Mouse (Mus musculus) lung, postnatal 10 days (tissue): Measurements from ENCODE around the gene Large2.

Experiments used
- DNase-seq: peaks from one replicate; pipeline ENCODE4 v3.0.0; 2021

The Large2 gene

GRCm38 (mm10) chr2:92371971-92372690 is 2.5 kb downstream of the Large2 start:
- no peak for DNase-seq

DNA sequence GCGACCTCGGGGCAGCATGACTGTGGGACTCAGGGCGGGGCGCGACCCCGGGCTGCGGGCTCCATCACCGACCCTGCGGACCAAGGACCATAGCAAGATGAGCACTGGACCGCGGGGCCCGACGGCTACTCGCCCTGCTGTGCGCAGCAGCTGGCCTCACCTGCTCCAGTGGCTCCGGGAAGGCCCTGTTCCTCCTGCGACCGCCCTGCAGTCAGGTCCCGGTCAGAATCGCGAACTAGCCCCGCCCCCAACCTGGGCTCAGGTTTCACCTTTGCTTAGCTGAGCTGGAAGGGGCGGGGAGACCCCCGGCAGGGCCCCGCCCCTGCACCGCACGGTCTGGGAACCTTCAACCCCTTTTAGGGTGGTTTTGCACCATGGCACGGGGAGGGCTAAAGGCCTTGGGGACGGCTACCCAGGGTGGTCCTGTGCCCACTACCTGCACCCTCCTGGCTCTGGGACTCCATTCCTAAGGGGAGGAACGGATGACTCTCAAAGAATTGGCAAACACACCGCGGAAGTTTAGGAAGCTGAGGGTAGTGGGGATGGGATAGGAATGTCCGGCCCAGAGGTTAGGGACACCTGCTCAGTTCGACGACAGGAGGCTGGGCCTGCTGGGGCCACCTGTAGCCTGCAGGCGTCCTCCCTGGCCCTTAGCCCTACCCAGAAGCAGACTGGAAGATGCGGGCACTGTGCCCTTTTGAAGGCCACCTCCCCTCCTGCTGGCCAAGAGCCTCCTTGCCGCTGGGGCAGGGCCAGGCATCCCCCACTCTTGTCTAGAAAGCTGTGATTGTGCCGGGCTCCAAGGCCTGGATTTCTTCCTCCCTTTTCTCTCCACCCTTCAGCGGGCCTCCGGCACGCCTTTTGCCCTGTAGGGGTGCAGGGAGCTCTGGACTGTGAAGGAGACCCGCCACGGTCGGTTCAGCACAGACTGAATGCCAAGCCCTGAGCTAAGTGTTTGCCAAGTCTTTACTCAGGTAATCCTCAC is 3.6 kb downstream of the Large2 start:
- peak; percentile 84 for DNase-seq

- DNase-seq: no peak
Measured at GRCm38 (mm10) chr2:92370375-92370774, 4.3 kb downstream of the Large2 start.

DNA sequence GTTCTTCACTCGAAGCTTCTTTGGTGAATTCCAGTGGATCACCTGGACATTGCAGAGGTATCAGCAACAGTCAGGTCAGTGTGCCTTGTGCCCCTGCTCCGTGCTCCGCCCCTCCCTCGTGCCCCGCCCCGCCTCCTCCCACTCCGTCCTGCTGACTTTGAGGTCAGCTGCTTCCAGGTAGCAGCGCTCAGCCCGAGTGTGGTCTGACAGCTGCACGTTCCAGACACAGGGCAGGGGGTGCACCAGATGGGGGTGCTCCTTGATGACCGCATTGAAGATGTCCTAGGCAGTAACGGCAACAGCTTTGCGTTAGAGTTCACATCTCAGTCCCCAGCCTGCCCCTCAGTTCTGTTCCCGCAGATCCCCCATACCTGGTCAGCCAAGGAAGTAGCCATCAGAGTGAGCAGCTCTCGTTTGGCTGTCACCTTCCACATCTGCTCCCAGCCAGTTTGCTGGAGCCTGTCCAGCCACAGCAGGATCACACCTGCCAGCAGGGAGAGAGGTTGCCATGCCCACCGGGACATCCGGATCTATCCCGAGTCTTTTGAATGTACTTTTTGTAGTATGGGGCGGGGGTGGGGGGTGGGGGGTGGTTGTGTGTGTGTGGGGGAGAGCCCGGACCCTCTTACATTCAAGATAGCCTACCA is 7.2 kb downstream of the Large2 start:
- DNase-seq: no peak

DNA sequence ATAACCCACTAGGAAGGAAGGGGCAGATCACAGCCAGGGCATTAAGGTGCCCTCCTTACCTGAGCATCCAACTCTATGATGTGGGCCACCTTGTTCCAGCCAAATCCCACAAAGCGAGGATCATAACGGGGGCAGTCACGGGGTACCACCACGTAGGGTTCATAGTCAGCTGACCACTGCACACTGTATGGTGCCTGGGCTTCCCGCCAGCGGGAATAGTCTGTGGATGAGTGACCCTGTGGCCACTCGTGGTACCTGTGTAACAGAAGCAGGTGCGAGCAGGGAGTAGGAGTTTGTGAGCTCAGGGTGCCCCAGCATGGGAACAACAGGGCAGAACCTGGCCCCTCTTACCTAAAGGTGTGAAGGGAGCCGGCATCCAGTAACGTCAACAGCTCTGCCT is 9.1 kb downstream of the Large2 start:
- DNase-seq: no peak

- no peak for DNase-seq
Measured at GRCm38 (mm10) chr2:92364086-92364485, 10.6 kb downstream of the Large2 start.

DNA sequence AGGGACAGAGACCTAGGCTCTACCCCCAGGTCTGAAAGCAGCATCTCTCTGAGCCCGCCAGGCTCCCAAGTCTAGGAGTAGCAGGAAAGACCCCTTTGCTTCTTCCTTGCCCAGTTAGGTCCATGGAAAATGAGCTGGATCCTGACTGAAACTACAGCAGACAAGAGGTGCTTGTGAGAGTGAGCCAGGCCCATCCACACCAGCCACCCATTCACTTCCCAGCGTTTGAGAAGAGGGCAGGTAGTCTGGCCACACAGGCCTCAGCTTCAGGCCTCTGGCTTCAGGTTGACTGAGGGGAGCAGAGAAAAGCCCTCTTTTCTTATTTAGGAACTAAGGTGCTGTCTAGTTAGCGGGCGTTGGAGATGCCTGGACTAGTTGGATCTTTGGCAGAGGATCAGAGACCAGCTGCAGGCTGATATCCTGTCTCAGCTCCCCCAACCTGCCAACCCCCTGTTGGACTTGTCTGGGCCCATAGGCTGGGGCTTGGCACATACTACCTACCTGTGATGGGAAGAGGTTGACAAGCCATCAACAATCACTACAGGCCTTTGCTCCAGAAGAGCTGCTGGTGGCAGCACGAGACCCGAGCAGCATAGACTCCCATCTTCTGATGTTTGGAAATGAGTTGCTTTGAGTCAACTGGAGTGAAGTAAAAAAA is 12.0 kb downstream of the Large2 start:
- DNase-seq: no peak

GRCm38 (mm10) chr2:92361795-92362194 is 12.9 kb downstream of the Large2 start:
- no peak for DNase-seq

GRCm38 (mm10) chr2:92360893-92361292 is 13.8 kb downstream of the Large2 start:
- no peak for DNase-seq

GRCm38 (mm10) chr2:92360186-92360823 is 14.4 kb downstream of the Large2 start:
- DNase-seq: no peak

DNA sequence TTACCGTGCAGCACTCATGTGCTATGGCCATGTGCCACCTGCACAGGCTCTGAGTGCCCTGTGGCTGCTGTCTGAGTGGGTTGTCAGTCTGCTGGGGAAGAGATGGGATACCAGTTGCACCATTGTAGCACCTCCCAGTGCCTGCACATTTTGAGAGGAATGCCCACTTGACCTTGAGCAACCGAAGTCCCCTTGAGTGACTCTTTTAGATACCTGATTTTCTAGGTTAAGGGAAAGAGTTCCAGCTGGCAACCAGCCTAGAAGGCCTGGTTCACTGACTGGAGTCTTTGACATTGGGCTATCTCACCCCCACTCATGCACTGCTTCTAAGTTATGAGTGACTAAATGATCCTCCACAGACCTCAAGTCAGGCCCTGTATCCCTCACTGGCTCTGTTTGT is 15.4 kb downstream of the Large2 start:
- peak; percentile 58 for DNase-seq

- no peak for DNase-seq
Measured at GRCm38 (mm10) chr2:92354224-92354623, 20.4 kb downstream of the Large2 start.

GRCm38 (mm10) chr2:92353402-92353801 is 21.3 kb downstream of the Large2 start:
- DNase-seq: no peak

GRCm38 (mm10) chr2:92350686-92351085 is 24.0 kb downstream of the Large2 start:
- no peak for DNase-seq

- DNase-seq: no peak
Measured at GRCm38 (mm10) chr2:92349589-92350425, 24.9 kb downstream of the Large2 start.

- DNase-seq: no peak
Measured at GRCm38 (mm10) chr2:92347191-92347590, 27.5 kb downstream of the Large2 start.

GRCm38 (mm10) chr2:92342418-92342817 is 32.3 kb downstream of the Large2 start:
- DNase-seq: no peak

DNA sequence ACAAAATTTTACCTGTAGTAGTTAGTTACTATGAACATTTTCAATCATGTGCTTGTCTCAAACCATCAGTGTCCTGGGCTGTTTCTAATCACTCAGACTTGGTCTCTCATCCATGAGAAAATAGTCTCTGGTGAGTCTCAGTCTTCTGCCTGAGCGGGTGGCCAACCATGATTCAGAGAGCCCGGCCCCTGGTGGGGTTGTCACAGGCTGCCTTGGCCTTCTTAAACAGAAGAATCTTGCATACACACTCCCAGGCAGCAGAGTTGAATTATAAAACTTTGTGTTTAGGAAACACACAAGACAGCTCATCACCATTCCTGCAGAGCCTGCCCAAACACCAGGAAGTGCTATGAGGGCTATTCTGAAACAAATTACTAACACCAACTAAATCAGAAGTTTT is 42.8 kb downstream of the Large2 start:
- no peak for DNase-seq

DNA sequence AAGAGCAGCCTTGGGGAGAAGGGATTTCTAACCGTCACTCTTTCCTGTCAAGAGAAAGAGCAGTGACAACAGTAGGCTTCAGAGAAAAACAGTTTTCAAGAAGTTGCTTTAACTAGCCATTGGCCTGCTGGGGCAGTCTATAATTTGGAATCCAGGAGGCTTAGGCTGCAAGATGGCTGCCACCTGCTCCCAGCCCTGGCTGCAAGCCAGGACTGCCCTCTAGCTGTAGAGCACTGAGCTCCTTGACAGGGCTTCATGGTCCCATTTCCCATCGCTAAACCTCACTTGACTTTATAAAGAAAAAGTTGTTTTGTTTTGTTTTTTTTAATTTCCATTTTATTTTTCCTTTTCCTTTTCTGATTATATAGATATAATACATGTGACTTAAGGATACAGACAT is 43.3 kb downstream of the Large2 start:
- DNase-seq: no peak

GRCm38 (mm10) chr2:92330840-92331239 is 43.8 kb downstream of the Large2 start:
- DNase-seq: peak; percentile 64

DNA sequence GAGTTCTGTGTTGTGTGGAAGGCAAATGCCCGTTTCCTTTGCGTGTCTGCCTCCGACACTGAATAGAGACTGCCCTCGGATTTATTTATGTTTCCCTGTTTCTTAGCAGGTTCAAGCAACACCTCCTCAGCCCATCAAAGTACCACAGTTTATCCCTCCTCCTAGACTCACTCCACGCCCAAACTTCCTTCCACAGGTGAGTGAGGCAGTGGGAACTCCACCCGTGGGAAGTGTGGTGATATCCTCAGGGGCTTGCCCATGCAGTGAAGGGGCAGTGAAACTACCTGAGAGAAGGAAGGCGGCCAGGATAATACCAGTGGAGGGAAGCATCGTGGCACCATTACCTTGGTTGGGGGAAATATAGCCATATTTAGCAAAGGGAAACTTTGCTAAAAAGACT is 46.5 kb downstream of the Large2 start:
- no peak for DNase-seq
